Mouse (Mus musculus): Measurements from ENCODE around the gene Tnfsf9.

DNA sequence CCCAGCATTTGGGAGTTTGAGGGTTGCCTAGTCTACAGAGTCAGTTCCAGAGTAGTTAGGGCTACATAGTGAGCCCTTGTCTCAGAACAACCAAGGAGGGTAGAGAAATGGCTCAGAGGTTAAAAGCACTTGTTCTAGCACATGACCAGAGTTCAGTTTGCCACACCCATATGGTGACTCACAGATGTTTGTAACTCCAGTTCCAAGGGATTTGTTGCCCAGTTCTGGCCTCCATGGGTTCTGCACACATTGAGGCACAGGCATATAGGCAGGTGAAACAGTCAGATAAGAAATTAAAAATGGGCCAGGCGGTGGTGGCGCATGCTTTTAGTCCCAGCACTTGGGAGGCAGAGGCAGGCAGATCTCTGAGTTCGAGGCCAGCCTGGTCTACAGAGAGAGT lies 10.9 kb upstream of the Tnfsf9 start:
- TF ChIP-seq CTCF (IDR thresholded peaks at IDR 0.05; ENCODE audit: low read depth), result no peak
- no peak for TF ChIP-seq EP300 (optimal IDR thresholded peaks at IDR 0.05)
